Mouse (Mus musculus): ENCODE data around the gene Cbfa2t2.

Cbfa2t2 gene

DNA sequence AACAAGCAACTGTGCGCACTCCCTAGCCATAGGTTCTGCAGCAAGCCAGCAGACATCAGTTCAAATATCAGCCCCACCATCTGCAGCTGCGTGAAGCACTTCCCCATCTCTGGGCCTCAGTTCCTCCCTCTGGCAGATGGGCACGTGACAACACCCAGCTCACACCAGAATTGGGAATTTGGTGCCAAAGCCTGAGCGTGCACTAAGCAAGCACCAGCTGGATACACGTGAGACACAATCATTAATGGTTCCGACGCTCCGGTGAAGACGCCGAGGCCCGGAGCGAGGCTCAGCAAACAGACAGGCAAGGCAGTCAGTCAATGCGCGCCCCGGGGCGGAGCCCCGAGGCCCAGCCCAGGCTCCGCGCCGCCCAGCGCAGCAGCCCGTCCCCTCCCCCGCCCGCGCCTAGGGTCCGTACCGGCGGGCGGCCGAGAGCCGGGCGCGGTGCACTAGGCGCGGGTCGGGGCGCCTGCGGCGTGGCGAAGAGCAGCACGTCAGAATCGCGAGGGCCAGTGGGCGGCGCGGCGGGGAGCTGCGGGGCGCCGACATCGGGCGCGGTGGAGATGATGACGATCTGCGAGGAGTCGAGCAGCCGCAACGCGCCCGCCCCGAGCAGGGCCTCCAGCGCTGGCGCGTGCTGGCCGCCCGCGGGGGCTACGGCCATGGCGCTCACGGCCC lies 132.9 kb downstream of the Cbfa2t2 start:
- peak; percentile 69 for DNase-seq (ENCODE audit: low read depth)

DNA sequence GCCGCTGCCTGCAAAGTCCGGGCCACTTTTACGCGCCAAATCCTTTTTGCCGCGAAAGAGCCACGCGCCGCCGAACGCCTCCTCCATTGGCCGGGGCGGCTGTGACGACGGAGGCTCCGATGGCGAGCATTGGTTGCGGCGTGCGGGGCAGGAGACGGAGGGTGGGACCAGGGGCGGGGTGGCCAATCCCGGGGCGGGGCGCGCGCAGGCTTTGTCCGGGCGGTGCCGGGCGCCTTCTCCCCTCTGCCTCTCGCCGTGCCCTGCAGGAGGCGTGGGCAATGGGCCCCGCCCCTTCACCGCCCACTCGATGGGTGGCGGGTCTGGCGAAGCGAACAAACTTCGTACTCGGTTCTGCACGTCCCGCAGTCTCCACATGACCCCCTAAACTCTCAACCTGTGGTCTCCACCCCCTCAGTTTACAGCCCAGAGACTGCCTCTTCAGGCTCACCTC lies 133.6 kb downstream of the Cbfa2t2 start, which contains the start of gene E2f1:
Gene E2f1 (minus strand): TSS at position 57 of the 451 bp plus-strand sequence.
- peak; percentile 90 for DNase-seq (ENCODE audit: low read depth)

DNA sequence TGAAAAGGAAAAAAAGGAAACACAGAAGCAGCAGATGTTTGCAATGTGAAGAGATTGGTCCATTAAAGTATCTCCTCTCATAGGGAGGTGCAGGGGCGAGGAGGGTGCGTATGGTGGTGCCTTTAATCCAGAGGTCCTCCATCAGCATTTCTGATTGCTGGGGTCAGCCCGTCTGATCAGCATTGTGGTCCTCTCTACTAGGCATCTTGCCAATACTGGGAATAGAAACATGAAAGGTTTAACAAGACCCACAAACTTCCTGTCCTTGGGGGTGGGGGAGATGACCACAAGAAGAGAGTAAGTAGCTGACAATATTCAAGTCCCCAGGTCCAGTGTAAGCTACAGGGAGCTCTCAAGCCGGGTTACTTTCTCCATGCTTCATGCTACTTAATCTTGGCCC lies 134.4 kb downstream of the Cbfa2t2 start:
- no peak for DNase-seq (ENCODE audit: low read depth)

DNA sequence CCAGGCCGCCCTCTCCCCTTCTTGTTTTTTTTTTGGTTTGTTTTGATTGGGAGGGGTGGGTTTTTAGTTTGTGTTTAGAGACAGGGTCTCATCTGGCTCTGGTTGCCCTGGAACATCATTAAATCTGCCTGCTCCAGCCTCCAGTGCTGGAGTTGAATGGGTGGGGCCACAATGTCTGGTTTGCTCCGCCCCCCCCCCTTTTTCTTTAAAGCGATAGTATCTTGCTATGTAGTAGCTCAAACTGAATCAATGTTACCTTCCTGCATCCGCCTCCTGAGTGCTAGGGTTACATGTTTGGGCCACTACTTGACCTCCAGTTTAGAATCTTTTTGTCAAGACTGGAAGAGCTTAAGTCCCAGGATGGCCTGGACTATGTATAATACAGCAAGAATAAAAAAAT lies 135.0 kb downstream of the Cbfa2t2 start:
- no peak for DNase-seq (ENCODE audit: low read depth)

DNA sequence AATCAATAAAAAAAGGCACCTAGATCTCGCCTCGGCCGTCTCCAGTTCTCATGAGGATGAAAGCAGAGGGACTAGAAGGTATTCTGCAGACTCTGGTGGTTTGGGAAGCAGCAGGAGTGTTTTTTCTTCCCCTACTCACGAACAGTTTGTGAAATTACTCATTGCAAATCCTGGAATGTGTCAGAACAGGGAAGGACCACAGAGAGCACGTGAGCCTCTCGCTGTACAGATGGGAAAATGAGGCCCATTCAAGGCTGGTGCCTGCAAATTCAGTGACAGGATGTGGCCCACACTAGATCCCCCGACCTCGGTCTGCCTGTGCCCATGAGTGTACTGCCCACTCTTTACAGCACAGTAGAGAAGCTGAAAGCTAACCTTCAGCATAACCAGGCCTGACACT lies 135.7 kb downstream of the Cbfa2t2 start:
- no peak for DNase-seq (ENCODE audit: low read depth)

DNA sequence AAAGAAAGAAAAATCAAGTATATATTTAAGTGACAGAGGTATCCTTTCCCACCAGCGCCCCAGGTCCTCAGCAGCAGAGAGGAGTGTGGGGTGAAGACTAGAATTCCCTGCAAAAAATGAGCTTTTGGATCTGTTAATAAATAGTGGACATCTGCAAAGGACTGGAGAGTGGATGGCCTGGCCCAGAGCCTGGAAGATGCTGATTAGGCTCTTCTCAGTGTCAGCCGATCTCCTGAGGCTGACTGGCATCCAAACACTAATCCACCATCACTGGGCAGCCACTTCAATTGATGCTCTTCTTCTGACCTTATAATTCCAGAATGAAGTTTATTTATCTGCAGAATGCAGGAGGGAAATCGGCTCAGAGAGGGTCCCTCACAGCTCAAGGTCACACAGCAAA lies 136.7 kb downstream of the Cbfa2t2 start:
- no peak for DNase-seq (ENCODE audit: low read depth)

DNA sequence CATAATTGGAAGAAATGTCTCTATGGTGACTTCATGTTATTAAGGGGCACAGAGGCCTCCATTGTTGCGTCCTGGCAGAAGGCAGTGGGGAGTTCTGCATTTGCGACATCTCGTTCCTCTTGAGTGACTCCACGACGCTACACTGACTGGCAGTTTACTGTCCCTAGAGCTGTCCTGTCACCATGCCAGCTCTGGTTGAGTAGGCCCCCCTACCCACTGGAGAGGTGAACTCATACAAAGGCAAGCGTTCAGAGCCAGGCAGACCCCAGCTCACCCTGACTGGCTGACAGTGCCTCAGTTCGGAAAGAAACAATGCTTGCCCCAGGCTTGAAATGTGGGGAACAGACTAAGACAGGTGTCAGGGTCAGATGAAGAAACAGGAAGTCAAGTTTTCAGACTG lies 138.0 kb downstream of the Cbfa2t2 start:
- DNase-seq (ENCODE audit: low read depth) = no peak

DNA sequence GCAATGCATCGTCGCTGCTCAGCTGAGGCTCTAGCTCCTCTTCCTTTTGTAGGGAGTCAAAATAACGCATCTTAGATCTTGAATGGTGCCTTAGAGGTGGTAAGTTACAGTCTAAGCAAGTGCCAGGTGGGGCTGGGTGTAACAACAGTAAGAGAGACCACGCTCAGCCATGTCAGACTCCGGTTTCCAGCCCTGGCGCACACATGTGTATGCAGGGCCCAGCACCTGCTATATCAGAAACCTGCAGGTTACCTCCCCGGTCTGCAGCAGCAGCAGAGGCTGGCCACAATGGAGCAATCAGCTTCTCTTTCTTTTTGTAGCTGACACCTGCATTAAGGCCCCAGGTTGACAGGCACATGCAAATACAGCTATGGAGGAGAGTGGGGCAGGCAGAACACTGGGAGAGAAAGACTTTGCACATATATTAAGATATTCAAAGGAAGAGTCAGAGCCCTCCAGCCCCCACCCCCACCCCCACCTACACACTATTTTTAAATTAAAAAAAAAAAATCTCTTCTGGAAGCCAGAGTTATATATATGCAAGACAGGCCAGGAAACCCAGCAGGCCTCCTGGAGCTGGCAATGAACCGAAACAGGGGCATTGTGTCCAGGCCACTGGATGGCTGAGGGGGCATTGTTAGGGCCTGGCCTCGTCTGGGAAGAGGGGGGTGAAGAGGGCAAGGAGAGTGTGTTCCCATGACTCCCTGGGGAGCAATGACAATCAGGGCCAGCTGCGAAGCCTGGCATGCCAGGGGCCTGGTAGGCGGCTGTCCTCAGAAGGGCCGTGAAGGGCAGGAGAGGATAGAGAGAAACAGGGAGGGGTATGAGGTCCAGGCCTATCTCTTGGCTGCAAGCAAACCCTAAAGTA lies 140.8 kb downstream of the Cbfa2t2 start:
- no peak for DNase-seq (ENCODE audit: low read depth)

DNA sequence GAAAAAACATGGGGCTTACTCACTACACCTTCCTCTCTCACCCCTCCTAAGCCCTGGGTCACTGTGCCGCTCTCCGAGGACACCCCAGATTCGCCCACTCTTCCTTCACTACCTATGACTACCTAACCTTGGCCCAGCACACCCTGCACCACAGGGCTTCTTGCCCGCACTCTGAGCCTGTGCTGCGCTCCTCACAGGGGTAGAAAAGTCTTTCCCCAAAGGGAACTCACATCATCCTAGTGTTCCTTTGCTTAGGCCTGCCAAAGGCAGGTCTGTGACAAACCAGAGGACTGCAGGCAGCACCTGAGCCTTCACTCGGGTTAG lies 141.4 kb downstream of the Cbfa2t2 start:
- DNase-seq (ENCODE audit: low read depth) = no peak

DNA sequence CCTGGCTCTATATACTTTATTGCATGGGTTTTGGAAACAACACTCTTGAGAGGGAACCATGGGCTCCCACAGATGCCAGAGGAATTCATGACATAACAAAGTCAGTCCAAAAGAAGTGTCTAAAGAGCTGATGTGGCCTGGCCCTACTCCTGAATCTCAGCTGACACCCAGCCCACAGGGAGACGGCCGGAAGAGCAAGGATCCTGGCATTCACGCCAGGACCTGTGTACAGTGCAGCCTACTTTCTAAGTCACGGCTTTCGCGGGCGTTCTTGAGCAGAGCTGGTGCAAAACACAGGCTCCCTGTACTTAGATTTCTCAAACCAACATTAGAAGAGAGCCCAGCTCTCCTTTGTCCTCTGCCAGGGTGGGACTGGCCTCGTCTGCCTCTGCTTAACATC lies 144.3 kb downstream of the Cbfa2t2 start:
- no peak for DNase-seq (ENCODE audit: low read depth)

DNA sequence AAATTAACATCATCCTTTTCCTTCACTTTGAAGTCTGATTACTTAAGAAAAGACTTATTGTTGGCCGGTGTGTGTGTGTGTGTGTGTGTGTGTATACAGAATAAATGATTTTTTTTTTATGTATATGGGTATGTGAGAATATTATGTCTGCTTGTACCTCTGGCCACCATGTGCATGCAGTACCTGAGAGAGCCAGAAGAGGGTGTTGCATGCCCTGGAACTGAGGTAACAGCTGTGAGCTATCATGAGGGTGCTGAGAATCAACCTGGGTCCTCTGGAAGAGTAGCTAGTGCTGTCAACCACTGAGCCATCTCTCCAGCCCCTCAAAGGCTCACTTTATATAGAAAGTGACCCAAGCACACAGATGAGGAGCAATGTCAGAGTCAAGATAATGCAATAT lies 145.1 kb downstream of the Cbfa2t2 start:
- DNase-seq (ENCODE audit: low read depth) = no peak

DNA sequence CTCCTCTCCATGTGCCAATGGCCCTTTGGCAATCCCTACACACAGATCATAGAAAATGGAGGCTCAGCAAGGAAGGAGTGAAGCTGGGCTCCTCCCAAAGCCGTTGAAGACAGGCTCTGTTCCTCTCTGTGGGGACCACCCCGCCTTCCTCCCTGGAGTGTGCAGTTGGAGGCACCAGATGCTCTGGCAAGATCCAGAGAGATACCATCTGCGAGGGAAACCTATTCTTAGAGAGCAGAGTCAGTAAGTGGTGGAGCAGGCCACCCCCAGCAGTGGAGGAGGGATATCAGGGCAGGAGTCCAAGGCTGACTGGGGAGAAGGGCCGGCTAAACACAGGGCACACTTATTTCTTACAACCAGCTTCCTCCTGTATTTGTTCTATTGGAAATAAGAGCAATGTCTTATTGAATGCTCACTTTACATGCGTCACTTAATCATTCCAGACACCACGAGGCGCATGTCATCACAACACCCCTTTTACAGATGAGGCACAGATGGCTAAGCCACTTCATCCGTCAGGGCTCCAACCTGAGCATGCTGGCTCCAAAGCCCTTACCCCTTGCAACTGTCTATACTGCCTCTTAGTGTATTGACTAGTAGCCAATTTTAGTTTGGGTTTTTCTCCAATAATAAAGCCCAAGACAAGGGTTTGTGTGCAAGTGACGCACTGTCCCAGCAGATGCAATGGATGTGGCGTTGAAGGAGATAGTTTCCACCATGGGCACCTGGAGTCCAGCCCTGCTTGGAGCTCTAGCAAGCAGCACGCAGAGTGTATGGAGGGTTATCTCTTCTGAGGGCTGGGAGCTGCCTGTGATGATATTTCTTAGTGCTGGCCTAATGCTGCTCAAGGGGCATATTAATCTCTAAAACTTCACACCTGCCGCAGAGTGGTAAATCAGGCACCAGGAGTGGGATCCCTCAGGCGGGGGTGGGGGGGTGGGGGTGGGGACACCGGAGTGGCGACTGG lies 147.9 kb downstream of the Cbfa2t2 start:
- no peak for DNase-seq (ENCODE audit: low read depth)

DNA sequence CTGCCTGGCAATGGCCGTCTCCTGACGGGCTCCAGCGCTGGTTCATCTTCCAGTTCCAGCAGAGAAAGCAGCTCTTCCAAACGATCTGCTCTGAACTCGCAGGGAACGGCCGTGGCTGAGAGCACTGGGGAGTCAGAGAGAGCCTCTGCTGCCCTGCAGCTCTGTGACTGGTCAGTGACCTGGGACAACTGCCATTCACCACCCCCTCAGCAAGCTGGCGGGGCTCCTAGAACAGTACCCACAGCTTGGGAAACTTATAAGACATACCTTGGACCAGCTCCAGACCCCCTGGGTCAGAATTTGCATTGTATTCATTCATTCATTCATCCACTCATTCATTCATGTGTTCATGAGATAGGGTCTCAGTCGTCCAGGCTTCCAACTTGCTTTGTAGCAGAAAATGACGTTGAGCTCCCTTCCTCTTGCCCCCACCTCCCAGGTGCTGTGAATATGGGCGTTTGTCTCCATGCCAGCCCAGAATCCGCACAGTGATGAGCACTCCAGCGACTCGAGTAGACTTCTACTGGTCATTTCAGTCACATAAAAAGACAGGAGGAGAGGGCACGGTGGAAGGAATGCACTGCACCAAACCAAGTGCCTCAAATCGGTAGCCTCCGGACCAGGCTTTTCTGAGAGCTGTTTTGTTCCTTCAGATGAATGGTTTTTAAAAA lies 148.8 kb downstream of the Cbfa2t2 start:
- no peak for DNase-seq (ENCODE audit: low read depth)

DNA sequence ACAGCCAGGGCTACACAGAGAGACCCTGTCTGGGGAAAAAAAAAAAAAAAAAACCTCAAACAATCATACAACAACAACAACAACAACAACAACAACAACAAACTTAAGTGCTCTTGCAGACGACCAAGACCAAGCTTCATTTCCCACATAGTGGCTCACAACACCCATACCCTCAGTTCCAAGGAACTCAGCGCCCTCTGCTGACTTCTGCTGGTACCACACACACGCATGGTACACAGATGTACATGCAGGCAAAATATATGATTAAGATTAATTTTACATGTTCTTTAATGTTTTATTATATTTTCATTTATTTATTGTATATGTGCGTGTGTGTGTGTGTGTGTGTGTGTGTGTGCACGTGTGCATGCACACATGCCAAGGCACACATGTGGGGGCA lies 150.1 kb downstream of the Cbfa2t2 start:
- DNase-seq (ENCODE audit: low read depth) = peak; percentile 59
